Mouse (Mus musculus) CH12.LX (cell line): Measurements from ENCODE around the gene Maml1. TPM values are rescaled to one million over a fixed set of nuclear protein-coding genes. Genes with fewer than 3 reads are reported as not detected.

Experiments
- DNase-seq: peaks from one replicate; pipeline ENCODE4 v3.0.0-alpha.2; 2013; ENCODE audit errors: extremely low read depth
- H3K27ac ChIP-seq: 2 replicates; pipeline ENCODE4 v1.5.1; 2012; ENCODE audit warnings: low read depth, mild to moderate bottlenecking, control low read depth, moderate library complexity; ENCODE audit not compliant: insufficient read depth
- H3K27me3 ChIP-seq: replicated peaks from 2 replicates; pipeline ENCODE3; 2012; ENCODE audit warnings: inconsistent platforms
- H3K36me3 ChIP-seq, 2 experiments: replicated peaks in 1 of 2; 2 replicates each; pipeline versions ENCODE3 to v1.6.1; 2012; ENCODE audit warnings: inconsistent platforms in 1 of 2, low read length in 1 of 2, mild to moderate bottlenecking in 1 of 2, mixed read lengths in 1 of 2, moderate library complexity in 1 of 2; ENCODE audit not compliant: control insufficient read depth in 1 of 2, insufficient read depth in 1 of 2
- H3K4me1 ChIP-seq, 2 experiments: 2 replicates each; pipeline ENCODE4 v1.6.1; 2012; ENCODE audit warnings: inconsistent platforms in 1 of 2, moderate library complexity in 1 of 2; ENCODE audit not compliant: insufficient read depth in 2 of 2, control insufficient read depth in 1 of 2
- H3K4me2 ChIP-seq: 2 replicates; pipeline ENCODE4 v1.6.1; 2012; ENCODE audit warnings: low read depth, mild to moderate bottlenecking, control low read depth; ENCODE audit not compliant: poor library complexity, insufficient read depth, severe bottlenecking
- H3K4me3 ChIP-seq, 3 experiments: fragments of 150-350 bp in 1 of 3; sonication (generic) in 1 of 3; replicated peaks in 1 of 3; 2 replicates each; pipeline versions ENCODE3 to v1.5.1; 2011 to 2012; ENCODE audit warnings: low read depth in 2 of 3, low read length in 2 of 3, mild to moderate bottlenecking in 2 of 3, moderate library complexity in 2 of 3, control low read depth in 1 of 3, improper control_type of control experiment in 1 of 3, inconsistent platforms in 1 of 3, mixed read lengths in 1 of 3; ENCODE audit not compliant: poor library complexity in 1 of 3
- H3K79me2 ChIP-seq: replicated peaks from 2 replicates; pipeline ENCODE4 v1.6.1; 2012; ENCODE audit warnings: mild to moderate bottlenecking, moderate library complexity; ENCODE audit not compliant: control insufficient read depth, poor library complexity, insufficient read depth, severe bottlenecking; ENCODE audit errors: extremely low read depth
- H3K9ac ChIP-seq: 2 replicates; pipeline ENCODE4 v1.6.1; 2012; ENCODE audit warnings: low read depth, mild to moderate bottlenecking, control low read depth, moderate library complexity; ENCODE audit not compliant: insufficient read depth
- H3K9me3 ChIP-seq: replicated peaks from 2 replicates; pipeline ENCODE3; 2012; ENCODE audit warnings: low read length, inconsistent platforms, mixed read lengths
- CHD1 ChIP-seq: IDR thresholded peaks from 2 replicates; pipeline ENCODE4 v1.6.1; 2012; ENCODE audit warnings: low read depth, low read length, improper control_type of control experiment, inconsistent platforms
- HCFC1 ChIP-seq: IDR thresholded peaks from 2 replicates; pipeline ENCODE4 v1.6.1; 2012; ENCODE audit warnings: low read depth, mild to moderate bottlenecking, inconsistent platforms, low read length, improper control_type of control experiment
- IRF4 ChIP-seq: IDR thresholded peaks from 2 replicates; pipeline ENCODE4 v1.6.1; 2014; ENCODE audit warnings: low read depth, mild to moderate bottlenecking, inconsistent platforms, low read length, improper control_type of control experiment
- JUN ChIP-seq: IDR thresholded peaks from 2 replicates; pipeline ENCODE4 v1.6.1; 2011; ENCODE audit warnings: low read depth, mild to moderate bottlenecking, low read length, improper control_type of control experiment, moderate library complexity; ENCODE audit not compliant: insufficient read depth
- JUND ChIP-seq: conservative IDR thresholded peaks from 2 replicates; pipeline ENCODE4 v1.6.1; 2011; ENCODE audit warnings: low read depth, low read length, improper control_type of control experiment
- MAX ChIP-seq: IDR thresholded peaks from 2 replicates; pipeline ENCODE4 v1.6.1; 2011; ENCODE audit warnings: low read length, improper control_type of control experiment
- MYC ChIP-seq: IDR thresholded peaks from 2 replicates; pipeline ENCODE4 v1.6.1; 2011; ENCODE audit warnings: low read depth, mild to moderate bottlenecking, improper control_type of control experiment, low read length
- NELFE ChIP-seq: IDR thresholded peaks from 2 replicates; pipeline ENCODE4 v1.6.1; 2011; ENCODE audit warnings: low read depth, low read length, improper control_type of control experiment
- NRF1 ChIP-seq: IDR thresholded peaks from 2 replicates; pipeline ENCODE4 v1.6.1; 2014; ENCODE audit warnings: low read depth, mild to moderate bottlenecking, inconsistent platforms, low read length, improper control_type of control experiment, moderate library complexity
- PAX5 ChIP-seq: IDR thresholded peaks from 2 replicates; pipeline ENCODE4 v1.6.1; 2012; ENCODE audit warnings: low read length, inconsistent platforms, mixed read lengths
- POLR2A ChIP-seq: IDR thresholded peaks from 2 replicates; pipeline ENCODE4 v1.6.1; 2011; ENCODE audit warnings: low read depth, mild to moderate bottlenecking, improper control_type of control experiment, low read length
- POLR2AphosphoS2 ChIP-seq: IDR thresholded peaks from 2 replicates; pipeline ENCODE4 v1.6.1; 2011; ENCODE audit warnings: low read depth, low read length, improper control_type of control experiment
- RAD21 ChIP-seq: IDR thresholded peaks from 2 replicates; pipeline ENCODE4 v1.6.1; 2011; ENCODE audit warnings: low read depth, mild to moderate bottlenecking, low read length, improper control_type of control experiment, moderate library complexity
- RCOR1 ChIP-seq: conservative IDR thresholded peaks from 2 replicates; pipeline ENCODE4 v1.6.1; 2012; ENCODE audit warnings: low read depth, mild to moderate bottlenecking, inconsistent platforms, low read length, improper control_type of control experiment
- TBP ChIP-seq: conservative IDR thresholded peaks from 2 replicates; pipeline ENCODE4 v1.6.1; 2011; ENCODE audit warnings: low read depth, low read length, improper control_type of control experiment
- USF2 ChIP-seq: conservative IDR thresholded peaks from 2 replicates; pipeline ENCODE4 v1.6.1; 2011; ENCODE audit warnings: low read depth, low read length, improper control_type of control experiment
- ZKSCAN1 ChIP-seq: IDR thresholded peaks from 2 replicates; pipeline ENCODE4 v1.6.1; 2012; ENCODE audit warnings: low read depth, inconsistent platforms, low read length, improper control_type of control experiment, borderline replicate concordance
- ZNF384 ChIP-seq: IDR thresholded peaks from 2 replicates; pipeline ENCODE4 v1.6.1; 2012; ENCODE audit warnings: low read depth, low read length, improper control_type of control experiment, inconsistent platforms
- dilution Hi-C: fragments of 300-500 bp; cut with MboI; formaldehyde crosslinking; loops from 2 replicates; pipeline ENCODE4 v1.14.3; 2020; ENCODE audit warnings: low sequenced_read_pairs; ENCODE audit not compliant: extremely low pct_unique_long_range_greater_than_20kb, extremely low pct_ligation_motif_present
- in situ Hi-C: fragments of 300-500 bp; cut with MboI; formaldehyde crosslinking; loops from 3 replicates; pipeline ENCODE4 v1.14.3; 2019; ENCODE audit warnings: low sequenced_read_pairs, low pct_ligation_motif_present, low pct_unique_long_range_greater_than_20kb, mixed read lengths
- polyA plus RNA-seq: library from polyadenylated mRNA; unstranded; fragments of >175 nt; gene quantifications from 2 replicates; pipeline ENCODE4 v1.2.1, GENCODE M21; 2012; ENCODE audit warnings: low read depth; ENCODE audit not compliant: insufficient read length
- total RNA-seq, 2 experiments: library from RNA; depleted of rRNA; stranded (reverse); fragments of 300-350 nt in 1 of 2; fragments of >200 nt in 1 of 2; gene quantifications; 2 replicates each; pipeline ENCODE4 v1.2.3; 2012 to 2014

Gene Maml1
- total and polyA plus RNA-seq, 3 experiments, result 2.2 to 9.7 (median 5.4) TPM

GRCm38 (mm10) chr11:50245269-50245668 lies 46.8 kb downstream of the Maml1 start:
- H3K79me2 ChIP-seq, result no peaks in the 10 kb centered on the region

GRCm38 (mm10) chr11:50243926-50244325 lies 48.2 kb downstream of the Maml1 start:
- no peaks in the 10 kb centered on the region for H3K79me2 ChIP-seq
- DNase-seq, result no peak
- H3K27me3 ChIP-seq, result no peaks in the 10 kb centered on the region
- no peaks in the 10 kb centered on the region for H3K9me3 ChIP-seq
- H3K4me2 ChIP-seq, result no peak overlapping the region
- H3K36me3 ChIP-seq, result no peaks in the 10 kb centered on the region
- dilution Hi-C loops (no loop called here), in situ Hi-C loops (no loop called here)
- peaks cover 0 to 6% of the 10 kb centered on the region in 2 experiments; a peak in 1 of 4 replicates for H3K4me1 ChIP-seq
- no peak overlapping the region for H3K27ac ChIP-seq
- TF ChIP-seq POLR2A, result no peak
- TF ChIP-seq POLR2AphosphoS2, result no peak
- TF ChIP-seq ZNF384, result no peak
- no peak for TF ChIP-seq JUN
- TF ChIP-seq HCFC1, result no peak
- TF ChIP-seq MAX, result no peak
- no peak for TF ChIP-seq MYC
- TF ChIP-seq IRF4, result no peak
- TF ChIP-seq USF2, result no peak
- TF ChIP-seq RAD21, result no peak
- TF ChIP-seq CHD1, result no peak
- TF ChIP-seq NRF1, result no peak
- no peak for TF ChIP-seq RCOR1
- TF ChIP-seq PAX5, result no peak
- TF ChIP-seq JUND, result no peak
- no peak overlapping the region for H3K4me3 ChIP-seq
- no peak overlapping the region for H3K9ac ChIP-seq

More at GRCm38 (mm10) chr11:50245269-50245668, 46.8 kb downstream of the Maml1 start:
- dilution Hi-C loops, result no loop called here
- H3K4me1 ChIP-seq, result peaks cover 0 to 3% of the 10 kb centered on the region in 2 experiments; a peak in 1 of 4 replicates
- TF ChIP-seq CHD1, result no peak
- no peak for TF ChIP-seq TBP
- no peak for TF ChIP-seq ZKSCAN1
- no peak for TF ChIP-seq NELFE
- TF ChIP-seq JUND, result no peak
- TF ChIP-seq, all 38 proteins: peak for 0
- Histone ChIP-seq H3K9ac (no peak overlapping the region), H3K4me2 (no peak overlapping the region), H3K4me3 (no peak overlapping the region), H3K9me3 (no peaks in the 10 kb centered on the region), H3K27ac (no peak overlapping the region), H3K36me3 (no peaks in the 10 kb centered on the region), H3K27me3 (no peaks in the 10 kb centered on the region)
- DNase-seq, result no peak
- in situ Hi-C loops, result no loop called here
